Mouse (Mus musculus) retina, adult 2 months (tissue): Measurements from ENCODE around the gene Saxo1.

Source experiments
- DNase-seq: peaks from one replicate; pipeline ENCODE4 v3.0.0-alpha.2; 2012; ENCODE audit warnings: low read depth, low spot score

Saxo1 gene

DNA sequence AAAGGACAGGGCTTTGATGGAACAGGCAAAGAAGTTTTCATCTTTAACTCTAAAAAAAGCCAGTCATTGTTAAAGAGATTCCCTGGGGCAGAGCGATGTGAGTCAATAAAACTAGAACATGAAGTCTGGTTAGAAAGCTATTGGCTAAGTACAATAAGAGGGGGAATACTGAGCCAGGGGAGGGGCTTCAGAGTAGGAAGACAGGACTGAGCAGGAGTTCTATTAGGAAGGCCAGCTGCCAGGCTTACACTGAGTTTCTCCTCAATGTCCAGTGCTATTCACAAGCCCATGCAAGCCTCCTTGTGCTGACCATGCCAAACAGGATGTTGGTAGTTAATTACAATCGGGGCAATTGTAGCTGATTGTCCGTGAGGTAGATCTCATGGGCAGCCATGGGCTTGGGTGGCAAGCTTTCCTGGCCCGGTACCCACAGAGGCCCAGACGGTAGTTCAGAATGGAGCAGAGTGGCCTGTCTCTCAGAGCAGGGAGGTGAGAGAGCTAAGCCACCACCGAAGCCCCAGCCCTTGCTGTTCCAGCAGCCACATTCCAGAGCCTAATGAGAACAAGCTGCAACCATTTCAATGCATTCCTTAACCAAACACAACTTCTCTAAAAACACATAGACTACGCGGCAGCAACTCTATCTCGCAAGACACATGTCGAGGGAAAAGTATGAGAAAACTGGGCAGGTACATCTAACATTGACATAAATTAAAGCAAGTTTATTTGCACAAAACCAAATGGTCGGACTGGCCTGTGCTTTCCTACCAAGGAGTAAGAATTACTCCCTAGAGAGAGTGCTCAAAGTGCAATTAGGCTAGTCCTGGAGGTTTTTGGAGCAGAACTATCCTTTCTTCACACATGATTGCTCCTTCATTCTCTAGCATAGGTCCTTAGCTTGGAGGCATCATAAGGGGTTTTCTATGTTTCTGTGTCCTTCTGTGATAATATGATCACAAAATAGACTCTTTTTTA, 30.7 kb downstream of the Saxo1 start:
- DNase-seq: no peak

GRCm38 (mm10) chr4:86524483-86524882, 33.6 kb downstream of the Saxo1 start:
- no peak for DNase-seq

DNA sequence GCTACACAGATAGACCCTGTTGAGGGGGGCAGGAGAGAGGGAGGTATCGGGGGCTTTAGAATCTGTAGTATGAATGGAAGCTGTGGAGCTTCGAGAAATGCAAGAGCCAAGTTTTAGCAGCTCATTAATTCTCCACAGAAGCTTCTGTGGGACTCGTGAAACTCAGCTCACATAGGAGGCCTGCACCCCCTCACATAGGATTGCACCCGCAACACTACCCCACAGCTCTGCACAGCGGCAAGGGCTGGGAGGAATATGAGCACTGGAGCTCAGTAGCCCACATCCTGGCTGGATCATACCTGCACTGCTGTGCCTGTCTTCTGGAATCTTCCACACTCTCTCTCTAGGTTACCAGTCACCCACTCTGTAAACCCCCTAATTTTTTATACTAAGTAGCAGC, 34.4 kb downstream of the Saxo1 start:
- DNase-seq: no peak

DNA sequence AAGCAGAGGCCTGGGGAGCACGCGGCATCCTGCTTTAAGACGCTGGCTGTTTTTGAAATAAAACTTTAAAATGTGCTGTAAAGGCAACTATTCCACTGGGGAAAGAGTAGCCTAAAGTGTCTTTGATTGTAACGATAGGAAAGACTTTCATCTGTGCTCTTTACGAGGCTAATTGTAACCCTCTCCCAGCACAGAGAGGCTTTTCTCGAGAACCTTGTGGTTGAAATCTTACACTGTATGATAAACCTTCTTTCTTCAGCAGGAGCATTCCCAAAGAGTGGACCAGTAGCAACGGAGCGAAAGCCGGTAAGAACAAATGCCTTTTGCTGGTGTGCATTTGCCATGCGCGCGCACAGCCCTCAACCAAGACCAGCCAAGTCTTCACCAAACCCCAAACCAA, 37.4 kb downstream of the Saxo1 start:
- no peak for DNase-seq

GRCm38 (mm10) chr4:86519953-86520352, 38.2 kb downstream of the Saxo1 start:
- no peak for DNase-seq

DNA sequence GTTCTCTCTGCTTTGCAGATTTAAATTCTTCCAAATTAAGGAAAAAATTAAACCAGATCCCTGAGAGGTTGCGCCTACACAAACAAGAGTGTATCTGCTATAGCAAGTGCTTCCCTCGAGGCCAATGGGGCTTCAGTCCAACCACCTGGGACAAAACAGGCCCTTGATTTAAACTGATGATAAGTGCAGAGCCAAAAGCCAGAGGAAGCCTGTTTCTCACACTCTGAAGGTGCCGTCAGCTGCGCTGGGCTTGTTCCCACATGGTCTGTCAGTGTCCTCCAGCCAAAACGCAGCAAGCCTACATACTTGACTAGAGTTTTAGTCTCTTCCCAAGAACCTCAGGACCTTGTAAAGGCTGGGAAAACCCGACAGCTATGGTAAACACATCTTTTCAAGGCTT, 53.5 kb downstream of the Saxo1 start:
- no peak for DNase-seq

DNA sequence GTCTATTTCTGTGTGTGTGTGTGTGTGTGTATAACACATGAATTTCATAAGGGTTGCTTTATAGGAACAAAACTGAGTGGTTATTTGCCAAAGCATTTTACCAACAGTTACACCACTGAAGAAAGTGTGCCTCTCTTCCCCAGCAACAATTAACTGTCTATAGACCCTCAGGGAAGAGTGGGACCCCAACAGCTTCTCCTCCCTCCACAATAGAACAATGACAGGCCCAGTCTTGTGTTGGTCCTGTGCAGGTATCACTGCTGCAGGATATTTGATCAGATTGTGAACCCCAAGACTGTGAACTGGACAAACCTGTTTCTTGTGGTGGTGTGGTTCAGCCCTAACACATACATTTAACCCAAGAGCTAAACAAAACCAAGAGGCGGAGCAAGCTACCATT, 58.6 kb downstream of the Saxo1 start:
- DNase-seq: no peak

DNA sequence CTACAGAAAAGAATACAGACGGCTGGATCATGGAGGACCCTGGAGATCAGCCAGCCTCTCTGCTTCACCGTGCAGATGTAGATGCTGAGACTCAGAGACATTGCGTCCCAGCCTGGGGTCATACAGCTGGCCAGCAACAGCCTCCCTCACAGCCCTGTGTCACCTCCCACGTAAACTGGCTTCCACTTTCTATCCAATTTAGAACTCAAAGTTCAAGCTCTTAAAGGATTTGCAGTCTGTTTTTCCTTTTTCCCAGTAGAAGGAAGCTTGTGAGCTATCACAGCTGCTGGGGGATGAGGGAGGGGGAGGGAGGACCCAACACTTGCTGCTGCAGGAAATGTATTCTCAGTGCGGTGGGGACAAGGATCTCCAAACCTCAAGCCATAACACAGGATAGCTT, 59.4 kb downstream of the Saxo1 start:
- no peak for DNase-seq

GRCm38 (mm10) chr4:86489128-86489527, 69.0 kb downstream of the Saxo1 start:
- no peak for DNase-seq

GRCm38 (mm10) chr4:86486901-86487300, 71.2 kb downstream of the Saxo1 start:
- DNase-seq: no peak

GRCm38 (mm10) chr4:86486491-86486890, 71.6 kb downstream of the Saxo1 start:
- no peak for DNase-seq

DNA sequence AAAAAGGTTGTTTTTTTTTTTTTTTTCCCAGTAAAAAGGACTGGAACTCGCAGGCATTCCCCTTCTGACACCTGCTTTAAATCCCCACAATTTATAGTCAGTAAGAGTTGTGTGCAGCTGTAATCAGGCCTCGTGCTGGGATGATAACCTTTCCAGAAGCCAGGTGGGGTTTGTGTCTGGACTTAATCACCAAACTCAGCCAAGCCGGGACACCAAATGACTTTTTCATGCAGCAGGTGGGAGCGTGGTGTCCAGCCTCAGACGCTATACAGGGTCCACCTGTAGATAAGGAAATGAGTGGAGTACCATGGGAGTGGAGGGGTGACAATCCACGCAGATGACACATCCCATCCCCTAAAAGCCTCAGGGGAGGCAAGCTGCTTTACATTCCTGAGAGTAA, 73.1 kb downstream of the Saxo1 start:
- DNase-seq: no peak

GRCm38 (mm10) chr4:86483686-86484085, 74.4 kb downstream of the Saxo1 start:
- no peak for DNase-seq

GRCm38 (mm10) chr4:86483013-86483615, 75.0 kb downstream of the Saxo1 start:
- DNase-seq: no peak

- DNase-seq: no peak
These were observed 77.2 kb downstream of the Saxo1 start for GRCm38 (mm10) chr4:86480891-86481290.

DNA sequence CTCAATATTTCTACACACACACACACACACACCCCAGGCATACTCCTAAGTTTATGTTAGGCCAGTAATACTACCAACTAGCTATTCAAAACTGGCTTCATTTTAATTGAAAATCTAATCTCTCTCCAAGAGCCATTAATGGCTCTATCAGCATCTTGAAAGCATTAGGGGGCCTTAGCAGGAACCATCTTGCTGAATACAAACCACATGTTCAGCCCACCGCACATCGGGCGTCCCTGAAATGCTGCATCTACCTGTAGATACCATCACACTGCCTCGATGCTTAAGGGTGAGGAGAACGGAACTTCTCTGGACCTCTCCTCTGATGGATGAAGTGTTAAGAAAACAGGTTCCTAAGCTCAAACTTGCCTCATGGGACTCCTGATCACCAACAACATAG, 93.3 kb downstream of the Saxo1 start:
- DNase-seq: no peak

DNA sequence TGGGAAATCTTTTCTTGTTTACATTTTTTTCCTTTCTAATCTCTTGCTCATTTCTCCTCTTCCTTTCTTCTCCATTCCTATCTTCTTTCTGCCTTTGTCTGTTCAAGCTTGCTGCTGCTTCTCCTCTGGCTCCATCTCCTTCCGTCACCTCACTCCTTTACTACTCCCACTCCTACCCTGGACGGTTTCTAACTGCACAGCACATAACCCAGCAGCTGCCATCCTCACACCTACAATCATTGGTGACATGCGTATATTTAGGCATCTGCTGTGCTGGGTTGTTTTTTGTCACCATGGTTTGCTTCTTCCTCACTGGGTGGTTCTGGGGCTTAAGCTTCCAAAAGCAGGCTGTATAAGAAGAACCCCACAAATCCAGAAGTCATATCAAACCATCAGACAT, 107.7 kb downstream of the Saxo1 start:
- DNase-seq: no peak

DNA sequence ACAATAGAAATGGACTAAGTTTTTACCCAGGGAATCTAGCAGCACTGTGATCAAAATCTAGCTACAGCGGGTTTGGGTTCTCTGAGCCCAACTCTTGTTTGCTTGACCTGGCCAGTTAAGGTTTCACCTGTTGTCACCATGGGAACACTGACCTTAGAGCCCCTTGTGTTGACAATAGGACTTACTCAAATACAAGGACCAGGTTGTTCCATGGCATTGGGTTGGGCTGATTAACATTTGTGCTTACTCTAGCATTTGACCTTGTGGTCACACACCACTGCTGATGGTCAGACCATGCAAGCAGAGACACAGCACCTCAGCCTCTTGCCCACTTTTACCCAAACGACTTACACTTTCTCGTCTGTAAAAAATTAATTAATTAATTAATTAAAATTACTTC, 121.8 kb downstream of the Saxo1 start:
- no peak for DNase-seq

GRCm38 (mm10) chr4:86435631-86436030, 122.5 kb downstream of the Saxo1 start:
- DNase-seq: no peak

GRCm38 (mm10) chr4:86428091-86428745, 129.9 kb downstream of the Saxo1 start:
- no peak for DNase-seq

GRCm38 (mm10) chr4:86427312-86427711, 130.8 kb downstream of the Saxo1 start:
- no peak for DNase-seq

DNA sequence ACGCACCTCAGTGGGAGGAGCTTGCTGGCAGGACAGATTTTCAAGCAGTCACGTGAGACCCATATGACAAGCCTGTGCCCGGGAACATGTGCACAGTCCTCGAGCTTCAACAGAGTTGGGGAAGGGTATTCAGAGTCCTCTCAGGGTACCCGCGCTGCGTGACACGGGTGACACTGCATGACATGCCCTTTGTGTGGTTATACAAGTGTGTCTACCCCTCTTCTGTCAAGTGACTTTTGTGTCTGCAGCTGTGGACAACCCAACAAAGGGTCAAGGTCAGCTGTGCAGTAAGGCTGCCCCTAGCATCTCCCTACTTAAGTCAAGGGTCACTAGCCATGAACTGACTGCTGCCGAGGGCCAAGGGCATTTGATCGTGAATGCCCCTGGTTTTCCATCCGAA, 131.6 kb downstream of the Saxo1 start:
- no peak for DNase-seq

GRCm38 (mm10) chr4:86425581-86425980, 132.5 kb downstream of the Saxo1 start:
- no peak for DNase-seq
